Mouse (Mus musculus) hindlimb bud, embryonic 11.5 days (tissue): ENCODE results near the gene Tmem138.

Source experiments
- DNase-seq: peaks from one replicate; pipeline ENCODE4 v3.0.0-alpha.2; 2012; ENCODE audit warnings: low read depth, low spot score; ENCODE audit errors: extremely low spot score

The Tmem138 gene

GRCm38 (mm10) chr19:10576690-10577561 is at the start of gene Tmem138, which contains the start of gene Cyb561a3:
Tmem138 (minus strand) TSS chr19:10577362.
Cyb561a3 (plus strand) TSS chr19:10577172.
- DNase-seq = peak; percentile 96

- no peak for DNase-seq
These were observed 31.5 kb upstream of the Tmem138 start for GRCm38 (mm10) chr19:10608573-10609240.

- DNase-seq = no peak
These were observed 28.9 kb upstream of the Tmem138 start for GRCm38 (mm10) chr19:10605901-10606622.

- DNase-seq = peak; percentile 93
These were observed 28.2 kb upstream of the Tmem138 start, which contains the start of the genes Ddb1 and Tkfc for GRCm38 (mm10) chr19:10605293-10605900. Ddb1 (plus strand) TSS chr19:10605327. Tkfc (minus strand) TSS chr19:10605654.

GRCm38 (mm10) chr19:10604534-10604933 is 27.4 kb upstream of the Tmem138 start:
- DNase-seq = no peak

GRCm38 (mm10) chr19:10603660-10604523 is 26.7 kb upstream of the Tmem138 start:
- no peak for DNase-seq

GRCm38 (mm10) chr19:10602787-10603186 is 25.6 kb upstream of the Tmem138 start:
- peak; percentile 85 for DNase-seq

- no peak for DNase-seq
These were observed 25.1 kb upstream of the Tmem138 start for GRCm38 (mm10) chr19:10602247-10602769.

- DNase-seq = no peak
These were observed 22.5 kb upstream of the Tmem138 start for GRCm38 (mm10) chr19:10599648-10600047.

GRCm38 (mm10) chr19:10598188-10598587 is 21.0 kb upstream of the Tmem138 start:
- no peak for DNase-seq

GRCm38 (mm10) chr19:10591659-10592377 is 14.7 kb upstream of the Tmem138 start:
- no peak for DNase-seq

GRCm38 (mm10) chr19:10590301-10590700 is 13.1 kb upstream of the Tmem138 start:
- DNase-seq = no peak

GRCm38 (mm10) chr19:10589127-10589857 is 12.1 kb upstream of the Tmem138 start:
- DNase-seq = no peak

GRCm38 (mm10) chr19:10587231-10587630 is 10.1 kb upstream of the Tmem138 start:
- no peak for DNase-seq

GRCm38 (mm10) chr19:10585112-10585511 is 8.0 kb upstream of the Tmem138 start:
- no peak for DNase-seq

GRCm38 (mm10) chr19:10583550-10584146 is 6.5 kb upstream of the Tmem138 start:
- no peak for DNase-seq

GRCm38 (mm10) chr19:10581984-10582383 is 4.8 kb upstream of the Tmem138 start:
- no peak for DNase-seq

GRCm38 (mm10) chr19:10580761-10581160 is 3.6 kb upstream of the Tmem138 start:
- no peak for DNase-seq
